Mouse (Mus musculus): Measurements from ENCODE around the gene Gpx3. TPM values are rescaled to one million over a fixed set of nuclear protein-coding genes. Genes with fewer than 3 reads are reported as not detected.

Gpx3 gene
- polyA plus RNA-seq, 1 experiment from 2014 or later = 33.9 TPM

GRCm38 (mm10) chr11:54921798-54922197 lies 19.5 kb downstream of the Gpx3 start:
- Histone ChIP-seq H3K27ac (no peak overlapping the region), H3K4me1 (no peaks in the 10 kb centered on the region), H3K4me2 (no peak overlapping the region), H3K27me3 (no peaks in the 10 kb centered on the region), H3K9me3 (no peaks in the 10 kb centered on the region), H3K36me3 (replicated peaks) (peaks cover 34% of the 10 kb centered on the region), H3K9ac (no peak overlapping the region), H3K4me3 (replicated peaks) (no peak overlapping the region)
- ATAC-seq (ENCODE audit: low FRiP score) = no peak
- WGBS = 59% methylated on average over 7 of the region's 7 CpGs

DNA sequence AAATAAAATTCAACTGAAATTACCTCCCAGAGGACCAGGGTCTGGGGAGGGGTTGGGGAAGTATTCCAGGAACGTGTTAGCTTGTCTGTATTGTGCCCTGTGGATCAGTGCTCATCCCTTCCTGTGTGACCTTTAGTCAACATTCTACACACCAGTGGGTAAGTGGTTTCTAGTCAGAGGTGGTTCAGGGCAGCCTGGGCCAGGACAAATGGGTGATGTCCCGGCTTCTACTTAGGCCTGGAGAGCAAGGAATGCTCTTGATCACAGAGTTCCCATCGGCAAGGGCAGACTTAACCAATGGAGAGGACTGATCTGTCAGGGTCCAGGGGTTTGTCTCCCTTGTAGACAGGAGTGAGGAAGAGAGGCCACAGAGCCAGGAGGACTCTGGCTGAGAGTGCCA lies 20.2 kb downstream of the Gpx3 start:
- WGBS = 89% methylated on average over 3 of the region's 3 CpGs

GRCm38 (mm10) chr11:54924145-54924544 lies 21.9 kb downstream of the Gpx3 start:
- no peak overlapping the region for H3K4me2 ChIP-seq

More for the DNA sequence above, 20.2 kb downstream of the Gpx3 start:
- Histone ChIP-seq H3K4me3 (replicated peaks) (no peak overlapping the region), H3K27me3 (no peaks in the 10 kb centered on the region), H3K4me2 (no peak overlapping the region), H3K9ac (no peak overlapping the region), H3K4me1 (no peaks in the 10 kb centered on the region), H3K27ac (no peak overlapping the region), H3K36me3 (replicated peaks) (peaks cover 27% of the 10 kb centered on the region), H3K9me3 (no peaks in the 10 kb centered on the region)
- no peak for ATAC-seq (ENCODE audit: low FRiP score)

DNA sequence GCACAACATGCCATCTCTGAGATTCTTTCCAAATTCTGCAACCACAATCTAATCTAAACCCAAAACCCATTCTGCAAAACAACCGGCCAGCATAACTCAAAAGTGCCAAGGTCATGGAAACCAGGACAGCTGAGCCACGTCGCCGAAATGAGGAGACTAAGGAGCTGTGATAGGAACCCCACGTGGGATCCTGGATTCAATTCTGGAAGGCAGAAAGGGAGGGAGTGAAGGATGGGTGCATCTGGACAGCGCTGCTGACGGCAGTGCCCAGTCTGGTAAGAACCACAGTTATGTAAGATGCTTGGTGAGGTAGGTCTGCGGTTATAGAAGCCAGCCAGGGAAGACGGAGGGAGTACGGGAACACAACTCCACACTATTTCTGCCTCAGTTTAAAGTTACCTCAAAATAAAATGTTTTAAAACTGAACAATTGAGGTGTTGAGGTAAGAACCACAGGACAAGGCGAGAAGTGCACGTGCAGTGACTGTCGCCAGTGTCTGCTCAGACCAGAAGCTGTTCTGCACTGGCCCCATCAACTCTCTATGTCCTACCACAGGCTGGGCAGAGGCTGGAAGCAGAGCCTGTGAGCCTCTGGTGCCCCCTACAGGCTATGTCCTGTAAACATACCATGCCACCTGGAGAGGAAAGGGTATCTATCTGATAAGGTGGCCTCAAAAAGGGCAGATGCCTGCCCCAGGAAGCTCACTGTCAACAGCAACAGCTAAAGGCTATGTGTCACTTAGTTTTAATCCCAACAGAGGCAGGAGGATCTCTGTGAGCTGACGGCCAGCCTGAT lies 25.3 kb downstream of the Gpx3 start:
- Histone ChIP-seq H3K9ac (no peak overlapping the region), H3K36me3 (replicated peaks) (peaks cover 14% of the 10 kb centered on the region), H3K4me2 (no peak overlapping the region), H3K27ac (no peak overlapping the region), H3K9me3 (no peaks in the 10 kb centered on the region), H3K4me1 (no peaks in the 10 kb centered on the region), H3K27me3 (no peaks in the 10 kb centered on the region), H3K4me3 (replicated peaks) (no peak overlapping the region)
- 84% methylated on average over 14 of the region's 14 CpGs for WGBS
- no peak for ATAC-seq (ENCODE audit: low FRiP score)

More at GRCm38 (mm10) chr11:54924145-54924544, 21.9 kb downstream of the Gpx3 start:
- Histone ChIP-seq H3K27me3 (no peaks in the 10 kb centered on the region), H3K9me3 (no peaks in the 10 kb centered on the region), H3K36me3 (replicated peaks) (peaks cover 18% of the 10 kb centered on the region), H3K4me1 (no peaks in the 10 kb centered on the region), H3K27ac (no peak overlapping the region), H3K9ac (no peak overlapping the region), H3K4me3 (replicated peaks) (no peak overlapping the region)
- ATAC-seq (ENCODE audit: low FRiP score) = no peak
- 92% methylated on average over 14 of the region's 14 CpGs for WGBS

DNA sequence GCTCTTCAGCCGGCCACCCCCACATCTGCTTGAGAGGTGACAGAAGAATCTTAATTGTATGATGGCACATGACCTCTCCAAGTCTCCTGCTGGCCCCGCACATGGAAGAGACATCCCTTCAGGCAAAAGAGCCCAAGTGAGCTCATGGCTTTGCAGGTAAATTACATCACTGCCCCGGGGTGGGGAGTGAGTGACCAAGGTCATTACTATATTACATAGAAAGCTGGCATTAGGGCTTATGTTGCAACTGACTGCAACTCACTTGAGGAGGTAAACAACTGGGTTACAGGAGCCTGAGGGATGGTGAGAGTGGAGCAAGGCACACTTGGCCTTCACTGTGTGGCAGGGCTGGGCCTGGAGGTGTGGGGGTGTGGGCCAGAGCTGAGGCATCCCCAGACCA lies 26.0 kb downstream of the Gpx3 start:
- Histone ChIP-seq H3K4me3 (replicated peaks) (no peak overlapping the region), H3K27ac (no peak overlapping the region), H3K9me3 (no peaks in the 10 kb centered on the region), H3K36me3 (replicated peaks) (peaks cover 10% of the 10 kb centered on the region), H3K4me1 (no peaks in the 10 kb centered on the region), H3K4me2 (no peak overlapping the region), H3K27me3 (no peaks in the 10 kb centered on the region), H3K9ac (no peak overlapping the region)
- WGBS = 87% methylated on average over 3 of the region's 3 CpGs
- ATAC-seq (ENCODE audit: low FRiP score) = no peak

- H3K4me3 ChIP-seq (replicated peaks) = no peak overlapping the region
- no peak overlapping the region for H3K4me2 ChIP-seq
- no peak for ATAC-seq (ENCODE audit: low FRiP score)
- peaks cover 10% of the 10 kb centered on the region for H3K36me3 ChIP-seq (replicated peaks)
- no peak overlapping the region for H3K27ac ChIP-seq
- 87% methylated on average over 7 of the region's 7 CpGs for WGBS
- no peaks in the 10 kb centered on the region for H3K4me1 ChIP-seq
- H3K9me3 ChIP-seq = no peaks in the 10 kb centered on the region
- H3K27me3 ChIP-seq = no peaks in the 10 kb centered on the region
- H3K9ac ChIP-seq = no peak overlapping the region
Measured at GRCm38 (mm10) chr11:54928886-54929285, 26.6 kb downstream of the Gpx3 start.

GRCm38 (mm10) chr11:54929290-54929689 lies 27.0 kb downstream of the Gpx3 start:
- no peaks in the 10 kb centered on the region for H3K9me3 ChIP-seq
- H3K4me2 ChIP-seq = no peak overlapping the region
- H3K27me3 ChIP-seq = no peaks in the 10 kb centered on the region
- WGBS = 92% methylated on average over 6 of the region's 6 CpGs
- no peak for ATAC-seq (ENCODE audit: low FRiP score)
- H3K4me3 ChIP-seq (replicated peaks) = no peak overlapping the region
- H3K27ac ChIP-seq = no peak overlapping the region
- H3K9ac ChIP-seq = no peak overlapping the region
- H3K4me1 ChIP-seq = no peaks in the 10 kb centered on the region
- peaks cover 10% of the 10 kb centered on the region for H3K36me3 ChIP-seq (replicated peaks)

DNA sequence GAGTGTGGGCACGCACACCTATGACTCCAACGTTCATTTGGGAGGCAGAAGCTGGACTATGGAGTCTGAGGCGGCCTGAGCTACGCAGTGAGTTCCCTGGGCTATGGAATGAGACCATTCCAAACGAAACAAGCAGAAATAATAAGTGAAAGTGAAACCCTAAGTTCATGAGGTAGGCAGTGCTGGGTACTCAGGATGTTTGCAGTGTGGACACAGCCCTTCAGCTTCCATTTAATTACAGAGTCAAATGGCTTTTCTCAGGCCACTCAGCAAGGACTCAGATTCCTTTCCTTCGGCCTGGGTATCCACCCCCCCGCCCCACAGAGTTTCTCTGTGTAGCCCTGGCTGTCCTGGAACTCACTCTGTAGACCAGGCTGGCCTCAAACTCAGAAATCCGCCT lies 27.5 kb downstream of the Gpx3 start:
- Histone ChIP-seq H3K4me2 (no peak overlapping the region), H3K27ac (no peak overlapping the region), H3K9me3 (no peaks in the 10 kb centered on the region), H3K4me3 (replicated peaks) (no peak overlapping the region), H3K4me1 (no peaks in the 10 kb centered on the region), H3K9ac (no peak overlapping the region), H3K36me3 (replicated peaks) (peaks cover 10% of the 10 kb centered on the region), H3K27me3 (no peaks in the 10 kb centered on the region)
- no peak for ATAC-seq (ENCODE audit: low FRiP score)
- 85% methylated on average over 8 of the region's 8 CpGs for WGBS

DNA sequence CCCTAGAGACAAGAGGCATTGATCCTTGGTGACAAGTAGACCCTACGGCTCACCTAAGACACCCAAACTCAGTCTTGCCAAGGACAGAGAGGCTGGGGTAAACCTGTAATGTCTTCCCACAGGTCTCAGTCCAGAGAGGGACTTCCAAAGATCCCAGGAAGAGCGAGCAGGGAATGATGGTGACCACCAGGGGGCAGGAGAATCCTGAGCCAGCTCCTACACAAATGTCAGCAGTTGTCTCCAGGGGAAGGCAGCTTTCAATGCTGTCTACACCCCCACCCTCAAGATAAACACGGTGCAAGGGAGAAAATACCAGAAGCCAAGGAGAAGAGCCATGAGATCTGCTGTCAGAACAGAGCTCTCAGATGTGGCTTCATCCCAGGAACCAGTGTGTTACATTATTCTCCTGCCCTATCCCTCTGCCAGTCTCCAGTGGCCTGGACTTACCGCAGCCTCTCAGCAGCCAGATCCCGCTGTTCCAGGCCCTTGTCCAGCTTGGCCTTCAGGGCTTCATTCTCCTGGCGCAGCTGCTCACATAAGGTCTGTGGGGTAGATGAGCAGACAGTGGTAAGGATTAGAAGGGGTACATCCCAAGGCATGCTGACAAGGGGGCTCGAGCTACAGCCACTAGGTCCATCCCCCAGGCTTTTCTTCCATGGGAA lies 28.2 kb downstream of the Gpx3 start:
- Histone ChIP-seq H3K27me3 (no peaks in the 10 kb centered on the region), H3K9me3 (no peaks in the 10 kb centered on the region), H3K9ac (no peak overlapping the region), H3K27ac (no peak overlapping the region), H3K4me3 (replicated peaks) (no peak overlapping the region), H3K4me2 (no peak overlapping the region), H3K36me3 (replicated peaks) (peaks cover 10% of the 10 kb centered on the region), H3K4me1 (no peaks in the 10 kb centered on the region)
- ATAC-seq (ENCODE audit: low FRiP score) = no peak
- 74% methylated on average over 7 of the region's 7 CpGs for WGBS

DNA sequence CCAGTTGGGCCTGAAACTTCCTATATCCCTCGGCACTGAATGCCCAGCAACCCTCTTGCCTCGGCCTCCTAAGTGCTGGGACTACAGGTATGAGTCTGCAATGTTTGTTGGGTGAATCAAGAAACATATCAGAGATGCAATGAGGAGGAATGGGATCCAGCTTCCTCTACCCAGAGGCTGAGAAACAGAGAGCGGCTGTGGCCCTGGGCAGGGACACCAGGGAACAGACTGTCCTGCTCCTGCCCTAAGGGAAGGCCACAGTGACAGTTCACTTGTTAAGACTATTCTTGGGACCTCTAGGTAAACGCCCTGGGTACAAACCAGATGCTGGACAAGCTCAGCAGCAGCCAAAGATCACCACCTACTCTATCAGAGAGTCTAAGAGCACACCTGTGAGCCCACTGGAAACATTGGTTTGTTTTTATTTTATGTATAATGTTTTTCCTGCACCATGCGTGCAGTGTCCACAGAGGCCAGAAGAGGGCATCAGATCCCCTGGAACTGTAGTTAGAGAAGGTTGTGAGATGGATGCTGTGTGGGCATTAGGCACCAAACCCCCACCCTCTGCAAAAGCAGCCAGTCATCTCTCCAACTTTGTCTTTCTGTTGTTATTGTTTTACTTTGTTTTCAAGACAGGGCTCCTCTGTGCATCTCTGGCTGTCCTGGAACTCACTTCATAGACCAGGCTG lies 29.3 kb downstream of the Gpx3 start:
- Histone ChIP-seq H3K27me3 (no peaks in the 10 kb centered on the region), H3K4me2 (no peak overlapping the region), H3K9ac (no peak overlapping the region), H3K4me1 (peaks cover 9% of the 10 kb centered on the region), H3K4me3 (replicated peaks) (no peak overlapping the region), H3K9me3 (no peaks in the 10 kb centered on the region), H3K36me3 (replicated peaks) (peaks cover 5% of the 10 kb centered on the region), H3K27ac (no peak overlapping the region)
- ATAC-seq (ENCODE audit: low FRiP score) = no peak
- 65% methylated on average over 5 of the region's 5 CpGs for WGBS

DNA sequence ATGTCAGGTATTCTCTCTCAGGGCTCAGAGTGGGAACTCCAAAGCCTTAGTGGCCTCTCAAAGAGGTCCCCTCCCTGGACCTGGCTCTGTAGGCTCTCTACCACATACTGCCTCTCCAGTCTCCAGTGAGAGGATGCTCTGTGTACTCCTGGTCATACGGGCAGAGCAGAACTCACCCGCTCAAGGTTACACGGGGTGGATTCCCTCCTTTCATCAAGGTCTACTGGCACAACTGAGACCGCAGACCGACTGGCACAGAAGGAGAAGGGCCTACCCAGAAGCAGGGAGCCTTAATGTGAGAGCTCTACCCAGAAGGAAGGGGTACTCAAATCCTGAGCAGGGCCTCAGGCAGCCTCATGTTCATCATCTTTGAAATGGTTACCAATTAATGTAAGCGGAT lies 30.3 kb downstream of the Gpx3 start:
- no peak overlapping the region for H3K27ac ChIP-seq
- H3K27me3 ChIP-seq = no peaks in the 10 kb centered on the region
- H3K4me2 ChIP-seq = no peak overlapping the region
- WGBS = 87% methylated on average over 6 of the region's 6 CpGs
- H3K36me3 ChIP-seq (replicated peaks) = peaks cover 8% of the 10 kb centered on the region
- H3K9ac ChIP-seq = no peak overlapping the region
- H3K9me3 ChIP-seq = no peaks in the 10 kb centered on the region
- H3K4me1 ChIP-seq = peaks cover 9% of the 10 kb centered on the region
- no peak overlapping the region for H3K4me3 ChIP-seq (replicated peaks)
- ATAC-seq (ENCODE audit: low FRiP score) = no peak

DNA sequence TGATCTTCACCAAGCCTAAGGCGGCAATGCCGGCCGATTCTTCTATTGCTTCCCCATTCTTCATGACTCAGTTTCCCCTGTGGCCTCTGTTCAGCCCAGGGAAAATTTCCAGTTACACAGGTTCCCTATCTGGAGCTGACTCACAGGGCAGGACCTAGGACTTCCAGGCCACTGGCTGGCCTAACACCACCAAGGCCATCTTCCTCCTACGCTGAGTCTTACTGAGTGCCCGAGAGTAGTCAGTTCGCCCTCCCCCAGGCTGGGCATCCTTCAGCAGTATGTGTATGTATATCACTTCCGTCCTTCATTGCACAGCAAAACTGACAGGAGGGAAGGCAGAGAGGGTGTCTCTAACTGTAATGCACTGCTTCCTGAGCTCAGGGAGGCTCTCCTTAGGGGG lies 31.9 kb downstream of the Gpx3 start:
- 97% methylated on average over 7 of the region's 7 CpGs for WGBS
- no peak for ATAC-seq (ENCODE audit: low FRiP score)
- Histone ChIP-seq H3K27me3 (no peaks in the 10 kb centered on the region), H3K9me3 (no peaks in the 10 kb centered on the region), H3K4me3 (replicated peaks) (no peak overlapping the region), H3K36me3 (replicated peaks) (0 out of 2 replicates have a peak, but pooled peaks cover 5% of the 10 kb centered on the region), H3K27ac (no peak overlapping the region), H3K9ac (no peak overlapping the region), H3K4me2 (no peak overlapping the region), H3K4me1 (peaks cover 9% of the 10 kb centered on the region)

Data from forebrain, embryonic 12.5 days (tissue).